Mouse (Mus musculus): ENCODE results near the gene Vps26a.

GRCm38 (mm10) chr10:62450280-62450640 is 36.3 kb downstream of the Vps26a start:
- TF ChIP-seq GATA1 (IDR thresholded peaks at IDR 0.05; ENCODE audit: borderline replicate concordance, low read length) = no peak
- no peak for TF ChIP-seq FLI1 (IDR thresholded peaks at IDR 0.05; ENCODE audit: low read length)

Measured in megakaryocyte, embryonic 14.5 days (primary cell).